Comparison of ENCODE assay signal across 8 mouse cellular contexts in the genomic region with DNA sequence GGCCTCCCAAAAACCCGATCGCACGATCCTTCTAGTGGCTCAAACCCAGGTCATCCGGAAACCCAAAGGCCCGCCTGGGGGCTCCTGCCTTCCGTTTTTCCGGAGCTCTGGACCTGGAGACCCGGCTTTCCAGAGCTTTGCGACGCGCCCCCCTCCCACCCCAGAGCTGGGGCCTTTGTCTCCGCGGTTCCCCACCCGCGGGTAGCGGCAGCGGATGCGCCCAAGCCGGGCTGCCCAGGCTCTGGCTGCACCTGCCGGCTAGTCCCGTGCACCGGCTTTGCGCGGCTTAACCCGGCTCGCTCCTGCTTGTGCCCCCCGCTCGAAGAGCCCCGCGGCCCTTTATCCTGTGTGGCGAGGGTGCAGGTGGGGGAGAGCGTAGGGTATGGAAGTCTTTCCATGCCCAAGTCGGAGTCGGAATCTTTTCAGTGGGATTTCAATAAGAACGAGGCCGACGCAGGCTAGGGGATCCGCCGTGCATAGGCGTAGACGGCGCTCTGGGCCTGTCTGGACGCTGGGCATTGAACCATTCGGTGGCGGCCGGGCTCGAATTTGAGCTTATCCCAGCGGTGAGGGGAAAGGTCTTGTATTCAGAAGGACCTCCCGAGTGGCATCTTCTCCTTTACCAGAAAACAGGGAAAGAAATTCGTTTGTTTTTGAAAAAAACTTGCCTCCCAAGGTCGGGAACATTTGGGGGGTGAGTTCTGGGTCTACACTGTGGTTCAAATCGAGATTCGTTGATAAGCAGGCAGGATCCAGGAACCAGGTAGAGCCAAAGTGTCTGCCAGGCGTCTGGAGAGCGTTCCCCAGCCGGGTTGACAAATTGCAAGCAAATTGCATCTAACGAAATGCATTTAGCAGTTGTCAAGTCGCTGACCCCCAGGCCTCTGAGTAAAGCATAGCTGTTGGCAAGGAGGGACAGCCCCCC. TPM values are rescaled to one million over a fixed set of nuclear protein-coding genes. Genes with fewer than 3 reads are reported as not detected.
DNase-seq lines count a peak whose midpoint lies in the region; ATAC-seq and TF ChIP-seq lines count a peak whose summit lies in the region.

No protein-coding gene starts in this region.

- no peak for TF ChIP-seq POLR2A in liver, adult 2 months (IDR thresholded peaks at IDR 0.05; ENCODE audit: extremely low read depth, insufficient read depth, low read length)

- TF ChIP-seq CTCF in liver, adult 2 months (IDR thresholded peaks at IDR 0.05; ENCODE audit: low read depth, low read length), result no peak

- H3K27me3 ChIP-seq in liver, adult 2 months (ENCODE audit: control insufficient read depth, insufficient read depth, low read length), result peaks cover 29% of the 10 kb centered on the region
- peaks cover 95% of the 10 kb centered on the region for H3K27me3 ChIP-seq in hindbrain, embryonic 14.5 days (ENCODE audit: control insufficient read depth, insufficient read depth, low read length)
- peaks cover 99% of the 10 kb centered on the region for H3K27me3 ChIP-seq in midbrain, embryonic 11.5 days (ENCODE audit: control insufficient read depth, insufficient read depth, low read length)

- H3K27ac ChIP-seq in liver, adult 2 months (replicated peaks; ENCODE audit: insufficient read depth, low read depth, low read length), result no peak overlapping the region
- peak overlapping the region; percentile 64 for H3K27ac ChIP-seq in hindbrain, embryonic 14.5 days
- H3K27ac ChIP-seq in midbrain, embryonic 11.5 days (ENCODE audit: low read depth, low read length), result peak overlapping the region; percentile 50

- H3K4me1 ChIP-seq in liver, adult 2 months (ENCODE audit: control insufficient read depth, insufficient read depth, low read length), result no peaks in the 10 kb centered on the region
- H3K4me1 ChIP-seq in hindbrain, embryonic 14.5 days (replicated peaks; ENCODE audit: control insufficient read depth, insufficient read depth, low read length), result peaks cover 19% of the 10 kb centered on the region
- peaks cover 37% of the 10 kb centered on the region for H3K4me1 ChIP-seq in midbrain, embryonic 11.5 days (ENCODE audit: control insufficient read depth, insufficient read depth, low read length)

- peak overlapping the region; percentile 39; the same call in 1 of the 2 replicates for H3K4me3 ChIP-seq in liver, adult 2 months (ENCODE audit: insufficient read depth, low read depth, low read length)
- peak overlapping the region; percentile 32 for H3K4me3 ChIP-seq in hindbrain, embryonic 14.5 days (replicated peaks; ENCODE audit: low read length)
- peak overlapping the region; percentile 34 for H3K4me3 ChIP-seq in midbrain, embryonic 11.5 days (ENCODE audit: low read depth, low read length)

- no peaks in the 10 kb centered on the region for H3K79me2 ChIP-seq in liver, adult 2 months (ENCODE audit: control insufficient read depth, insufficient read depth, low read length)

- H3K4me2 ChIP-seq in hindbrain, embryonic 14.5 days (replicated peaks), result peak overlapping the region; percentile 54
- peak overlapping the region; percentile 41 for H3K4me2 ChIP-seq in midbrain, embryonic 11.5 days

- intact Hi-C loops in left cerebral cortex, postnatal 25 days (cut with DNase I), result no loop called here

- ATAC-seq in hindbrain, embryonic 14.5 days (ENCODE audit: low FRiP score), result no peak
- no peak for ATAC-seq in midbrain, embryonic 11.5 days (ENCODE audit: low FRiP score)

- peak overlapping the region; percentile 54; the same call in 1 of the 2 replicates for H3K9ac ChIP-seq in liver, adult 2 months (ENCODE audit: low read depth, low read length)
- H3K9ac ChIP-seq in hindbrain, embryonic 14.5 days, result peak overlapping the region; percentile 53
- peak overlapping the region; percentile 50 for H3K9ac ChIP-seq in midbrain, embryonic 11.5 days (ENCODE audit: low read length)

- whole genome bisulfite sequencing in liver, adult 2 months, result 8% methylated on average over 58 of the region's 58 CpGs
- under 1% methylated on average over 58 of the region's 58 CpGs for WGBS in hindbrain, embryonic 14.5 days
- WGBS in midbrain, embryonic 11.5 days, result under 1% methylated on average over 58 of the region's 58 CpGs

- no peak for DNase-seq in liver, adult 2 months (ENCODE audit: extremely low read depth, low read depth, low spot score)
- no peak for DNase-seq in liver
- peak; percentile 72 for DNase-seq in embryo, embryonic 11 days
- no peak for DNase-seq in hindbrain, embryonic 14.5 days (ENCODE audit: low spot score)
- DNase-seq in midbrain, embryonic 11.5 days (ENCODE audit: low spot score, missing footprints), result peak; percentile 96
- DNase-seq in T-cell, adult 2 months (ENCODE audit: low spot score), result no peak
- no peak for DNase-seq in left cerebral cortex, postnatal 25 days (ENCODE audit: low spot score in 2 of 2)
- DNase-seq in frontal cortex, postnatal 14 days (ENCODE audit: low spot score in 2 of 2), result no peak

- no peaks in the 10 kb centered on the region for H3K9me3 ChIP-seq in hindbrain, embryonic 14.5 days (ENCODE audit: control insufficient read depth, low read length)
- no peaks in the 10 kb centered on the region for H3K9me3 ChIP-seq in midbrain, embryonic 11.5 days (ENCODE audit: control insufficient read depth, low read length)

- no peaks in the 10 kb centered on the region for H3K36me3 ChIP-seq in liver, adult 2 months (ENCODE audit: control insufficient read depth, insufficient read depth, low read length)
- H3K36me3 ChIP-seq in hindbrain, embryonic 14.5 days (replicated peaks; ENCODE audit: control insufficient read depth, insufficient read depth), result no peaks in the 10 kb centered on the region
- no peaks in the 10 kb centered on the region for H3K36me3 ChIP-seq in midbrain, embryonic 11.5 days (ENCODE audit: control insufficient read depth, insufficient read depth, low read length)

RNA-seq across cellular contexts. Expression of a gene that starts 0.6 kb away (rescaled TPM):
- 0.09 and 0.27 TPM in 2 replicates for total RNA-seq in liver, adult 2 months (2014; rRNA removed)
- 1.3 and 1.7 TPM in 2 replicates for polyA plus RNA-seq in liver, adult 2 months (2012; rRNA removed)
- 19.1 and 19.2 TPM in 2 replicates for polyA plus RNA-seq in hindbrain, embryonic 14.5 days (2014; fragmentation: Nextera tagmentation; extraction: Ambion mirVana)
- 26.6 and 28.6 TPM in 2 replicates for polyA plus RNA-seq in midbrain, embryonic 11.5 days (2014; fragmentation: Nextera tagmentation; extraction: Ambion mirVana)
- 1 to 10 TPM; 4.8 to 5.9 TPM for total RNA-seq in left cerebral cortex, postnatal 25 days (2021)

RNA-seq across cellular contexts. Expression of a gene that starts 27.8 kb away (rescaled TPM):
- total RNA-seq in liver, adult 2 months (2014; rRNA removed), result not detected in 2 replicates
- polyA plus RNA-seq in liver, adult 2 months (2012; rRNA removed), result not detected in 2 replicates
- not detected in 2 replicates for polyA plus RNA-seq in hindbrain, embryonic 14.5 days (2014; fragmentation: Nextera tagmentation; extraction: Ambion mirVana)
- not detected in 2 replicates for polyA plus RNA-seq in midbrain, embryonic 11.5 days (2014; fragmentation: Nextera tagmentation; extraction: Ambion mirVana)
- not detected for total RNA-seq in left cerebral cortex, postnatal 25 days (2021)

Comparison
In these comparisons a context has a peak if more than half of its experiments do, and no peak if none do; other contexts are left out.
1. DNase-seq: peak in embryo, embryonic 11 days (single experiment) and midbrain, embryonic 11.5 days (single experiment); none in liver, adult 2 months (single experiment), liver (single experiment), hindbrain, embryonic 14.5 days (single experiment), T-cell, adult 2 months (single experiment), left cerebral cortex, postnatal 25 days (0 of 2) and frontal cortex, postnatal 14 days (0 of 2).
2. Peak in every context shown above with its lines, with median percentiles within 50 percentile points of each other: H3K4me3 ChIP-seq and H3K9ac ChIP-seq.